Mouse (Mus musculus) adrenal gland, adult 2 months (tissue): Measurements from ENCODE around the gene Plin1. TPM values are rescaled to one million over a fixed set of nuclear protein-coding genes. Genes with fewer than 3 reads are reported as not detected.

Source experiments
- DNase-seq: peaks from one replicate; pipeline ENCODE4 v3.0.0; 2021
- long read RNA-seq: library from polyadenylated mRNA; stranded (forward); transcript quantifications from one replicate; pipeline ENCODE4 v2.0.0, GENCODE M21; 2021
- polyA plus RNA-seq: library from polyadenylated mRNA; depleted of rRNA; stranded (reverse); fragments of >200 nt; gene quantifications from 2 replicates; pipeline ENCODE4 v1.2.3, GENCODE M21; 2012; rRNA removed
- total RNA-seq, 2 experiments: library from RNA; stranded (reverse); gene quantifications; 2 replicates each; pipeline ENCODE4 v1.2.3; 2021

The Plin1 gene
- 100 to 1,000 TPM; 564 to 869 TPM for total RNA-seq
- 554 and 930 TPM in 2 replicates for polyA plus RNA-seq
- long read RNA-seq, transcript Plin1-201 (9 exons, 1,916 nt), result minor isoform, 39 of 297 reads
- long read RNA-seq, transcript Plin1-206 (9 exons, 2,817 nt), result major isoform, 102 of 297 reads
- long read RNA-seq, transcript Plin1-202 (8 exons, 1,841 nt), result minor isoform, 47 of 297 reads
- long read RNA-seq, partial matches to known transcripts, result 66 of 297 reads
- long read RNA-seq, other reads (novel, unspliced or antisense), result 41 of 297 reads

DNA sequence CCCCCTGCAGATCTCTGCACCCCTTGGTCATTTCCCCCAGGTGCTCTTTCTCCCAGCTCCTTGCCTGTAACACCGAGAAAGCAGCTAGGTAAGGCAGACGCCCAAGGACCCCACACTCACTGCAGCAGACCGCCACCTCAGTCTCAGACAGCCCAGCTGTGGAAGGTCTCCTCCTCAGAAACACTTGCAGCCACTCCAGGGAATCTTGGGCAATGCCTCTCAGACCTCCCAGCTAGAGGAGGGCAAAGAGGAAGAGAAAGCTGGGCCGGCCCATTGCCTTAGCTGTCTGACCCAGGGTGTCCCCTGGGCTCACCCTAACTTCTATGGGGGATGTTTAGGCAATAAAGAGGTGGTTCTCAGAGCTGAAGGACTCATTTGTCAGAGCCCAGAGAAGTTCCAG lies at the start of gene Plin1:
Gene Plin1, minus strand, starts transcription at position 282 of the 400 bp plus-strand sequence.
- peak; percentile 69 for DNase-seq

DNA sequence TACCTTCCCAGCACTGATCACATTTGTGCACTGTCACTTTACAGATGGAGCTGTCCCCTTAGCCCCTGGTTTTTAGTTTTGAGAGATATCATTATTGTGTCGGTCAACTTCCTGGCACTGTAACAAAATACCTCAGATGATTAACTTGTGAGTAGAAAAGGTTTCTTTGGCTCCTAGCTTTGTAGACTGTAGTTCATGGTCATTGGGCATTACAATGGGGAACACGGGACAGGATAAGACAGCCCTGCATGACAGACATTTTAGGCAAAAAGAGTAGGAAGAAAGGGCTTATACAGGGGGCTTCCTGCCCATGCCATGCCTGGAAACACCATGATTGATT lies 49.8 kb upstream of the Plin1 start:
- DNase-seq, result no peak

DNA sequence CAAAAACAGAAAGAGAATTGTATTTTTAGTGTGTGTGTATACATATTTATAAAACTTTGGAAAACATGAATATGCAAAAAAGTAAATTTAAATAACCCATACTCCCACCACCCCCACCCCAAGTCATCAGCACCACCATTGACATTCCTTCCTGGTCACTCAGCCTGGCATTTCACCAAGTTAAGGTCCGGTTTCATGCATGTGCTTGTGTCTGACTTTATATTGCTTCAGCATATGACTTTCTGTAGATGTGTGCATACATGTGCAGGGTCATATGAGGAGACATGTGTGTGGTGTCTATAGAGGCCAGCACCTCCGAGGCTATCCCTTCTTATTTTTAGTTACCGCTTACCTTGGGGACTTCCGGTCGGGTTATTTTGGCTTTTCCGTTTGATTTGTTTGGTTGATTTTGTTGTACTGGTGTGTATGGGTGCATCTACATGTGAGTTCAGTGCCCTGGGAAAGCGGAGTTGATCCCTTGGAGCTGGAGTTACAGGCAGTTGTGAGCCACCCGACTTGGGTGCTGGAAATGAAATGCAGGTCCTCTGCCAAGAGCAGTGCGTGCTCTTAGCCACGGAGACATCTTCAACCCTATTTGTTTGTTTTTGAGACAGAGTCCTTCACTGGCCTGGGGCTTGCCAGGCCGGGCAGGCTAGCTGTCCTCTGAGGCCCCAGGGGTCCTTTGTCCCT lies 49.3 kb upstream of the Plin1 start:
- DNase-seq, result peak; percentile 45

DNA sequence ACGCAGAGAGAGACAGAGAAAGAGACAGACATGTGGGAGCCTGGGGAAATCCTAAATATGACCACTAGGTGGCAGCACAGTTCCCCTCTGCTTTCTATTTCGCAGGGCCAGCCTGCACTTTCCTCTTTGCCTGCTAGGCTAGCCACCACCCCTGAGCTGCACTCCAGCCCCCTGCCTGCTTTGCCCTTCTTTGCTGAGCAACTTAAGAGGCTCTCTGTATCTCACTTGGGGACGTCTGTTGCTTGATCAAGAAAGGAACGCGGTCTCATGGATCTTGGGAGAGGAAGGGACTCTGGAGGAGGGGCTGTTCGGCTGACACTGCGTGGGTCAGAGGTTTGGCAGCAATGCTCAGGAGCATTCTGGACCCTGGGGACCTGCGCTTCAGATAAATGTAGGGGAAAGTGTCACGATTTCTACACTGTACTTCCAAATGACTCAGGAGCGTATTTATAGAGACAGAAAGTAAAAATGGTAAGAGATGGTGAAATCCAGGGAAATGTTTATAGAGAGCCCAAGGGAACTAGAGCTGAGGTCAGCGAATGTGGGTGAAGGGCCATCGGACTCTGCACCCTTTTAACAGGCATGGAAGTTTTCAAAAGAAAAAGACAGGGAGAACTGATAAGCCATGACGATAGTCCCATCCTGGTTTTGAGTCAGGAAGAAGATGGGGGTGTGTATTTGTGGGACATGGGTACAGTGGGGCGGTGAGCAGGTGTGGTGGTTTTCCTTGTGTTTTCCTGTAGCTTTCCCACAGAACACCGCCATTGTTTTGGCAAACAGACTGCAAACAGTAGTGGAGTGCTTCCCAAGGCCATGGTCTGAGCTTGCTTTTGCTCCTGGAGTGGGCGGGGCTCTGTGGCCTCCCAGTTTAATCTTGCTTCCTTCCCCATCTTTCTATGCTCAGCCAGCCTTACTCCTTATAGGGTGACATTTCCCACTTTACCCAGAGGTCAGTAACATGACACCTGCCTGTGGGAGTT lies 48.2 kb upstream of the Plin1 start:
- peak; percentile 87 for DNase-seq

DNA sequence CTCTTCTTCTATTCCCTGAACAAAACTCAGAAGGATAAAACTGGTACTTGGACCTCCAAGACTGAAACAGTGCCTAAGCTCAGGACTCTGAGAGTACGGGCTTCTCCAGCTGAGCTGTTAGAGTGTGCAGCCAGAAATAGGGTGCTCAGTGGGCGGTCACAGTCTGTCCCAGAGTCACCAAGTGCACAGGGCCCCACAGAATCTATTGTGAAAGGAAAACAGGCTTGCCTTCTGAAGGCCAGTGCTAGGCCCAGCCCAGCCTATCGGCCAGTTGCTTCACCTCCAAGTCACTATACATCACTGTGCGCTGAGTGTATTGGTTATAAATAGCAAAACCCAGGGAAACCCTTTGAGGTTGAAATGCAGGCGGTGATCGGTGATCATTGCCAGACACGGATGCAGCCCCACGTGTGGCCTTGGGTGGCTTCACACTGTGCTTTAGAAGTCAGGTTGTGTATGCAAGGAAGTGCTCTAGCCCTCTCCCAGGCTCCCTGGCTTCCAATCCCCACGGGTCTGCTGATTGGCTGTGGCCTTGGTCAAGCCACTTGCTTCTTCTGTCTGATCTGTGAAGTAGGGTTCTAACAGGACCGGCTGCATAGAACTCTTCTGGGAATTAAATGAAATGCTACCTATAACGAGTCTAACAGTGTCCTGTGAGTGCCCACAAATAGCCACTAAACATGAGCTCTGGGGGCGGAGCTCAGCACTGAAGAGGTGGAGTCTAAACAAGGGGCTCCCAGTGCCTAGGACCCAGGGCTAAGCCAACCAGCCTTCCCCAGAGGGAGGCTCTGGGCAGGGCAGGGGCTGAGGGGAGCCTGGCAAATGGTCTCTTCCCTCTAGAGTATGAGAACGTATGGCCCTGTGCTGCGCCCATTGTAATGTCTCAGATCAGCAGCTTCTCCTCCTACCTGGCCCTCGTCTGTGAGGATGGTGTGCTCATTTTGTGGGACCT lies 39.1 kb upstream of the Plin1 start:
- DNase-seq, result peak; percentile 50

DNA sequence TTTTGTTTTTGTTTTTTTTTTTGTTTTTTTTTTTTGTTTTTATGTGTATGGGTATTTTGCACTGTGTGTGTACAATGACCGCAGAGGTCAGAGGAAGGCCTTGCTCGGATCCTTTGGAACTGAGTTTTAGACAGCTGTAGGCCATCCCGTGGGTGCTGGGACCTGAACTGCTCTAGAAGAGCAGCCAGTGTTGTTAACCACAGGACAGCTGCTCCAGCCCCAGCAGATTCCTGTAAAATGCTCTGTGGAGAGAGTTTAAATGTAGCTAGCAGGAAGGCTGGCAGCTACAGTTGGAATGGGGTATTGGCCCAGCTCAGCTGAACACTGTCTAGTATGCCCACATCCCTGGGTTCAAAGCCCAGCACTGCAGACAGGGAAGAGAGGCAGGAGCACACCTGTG lies 37.0 kb upstream of the Plin1 start:
- no peak for DNase-seq

DNA sequence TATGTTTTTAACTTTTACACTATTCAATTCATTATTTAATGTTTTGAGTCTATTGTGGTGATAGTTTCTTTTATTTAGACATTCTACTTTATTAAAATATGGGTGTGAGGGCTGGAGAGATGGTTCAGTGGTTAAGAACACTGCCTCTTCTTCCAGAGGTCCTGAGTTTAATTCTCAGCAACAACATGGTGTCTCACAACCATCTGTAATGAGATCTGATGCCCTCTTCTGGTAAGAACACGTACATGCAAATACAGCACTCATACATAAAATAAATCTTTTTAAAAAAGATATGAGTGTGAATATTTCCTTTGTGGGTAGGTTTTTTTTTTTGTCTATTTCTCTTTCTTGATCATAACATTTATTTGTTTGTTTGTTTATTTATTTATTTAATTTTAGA lies 33.3 kb upstream of the Plin1 start:
- no peak for DNase-seq

DNA sequence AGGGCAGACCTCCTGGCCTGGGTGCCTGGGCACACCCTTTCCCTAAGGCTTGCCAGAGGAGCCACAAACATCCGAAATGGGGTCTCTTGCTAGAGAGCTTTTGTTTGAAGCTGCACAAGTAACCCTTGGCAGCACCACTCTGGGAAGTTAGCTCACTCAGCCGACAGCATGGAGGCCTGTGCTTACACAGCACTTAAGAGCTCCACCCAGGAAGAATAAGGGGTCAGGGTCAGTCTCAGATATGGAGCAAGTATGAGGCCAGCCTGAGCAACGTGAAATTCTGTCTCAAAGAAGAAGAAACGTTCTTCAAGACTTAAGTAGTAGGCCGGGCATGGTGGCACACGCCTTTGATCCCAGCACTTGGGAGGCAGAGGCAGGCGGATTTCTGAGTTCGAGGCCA lies 29.4 kb upstream of the Plin1 start:
- DNase-seq, result no peak

DNA sequence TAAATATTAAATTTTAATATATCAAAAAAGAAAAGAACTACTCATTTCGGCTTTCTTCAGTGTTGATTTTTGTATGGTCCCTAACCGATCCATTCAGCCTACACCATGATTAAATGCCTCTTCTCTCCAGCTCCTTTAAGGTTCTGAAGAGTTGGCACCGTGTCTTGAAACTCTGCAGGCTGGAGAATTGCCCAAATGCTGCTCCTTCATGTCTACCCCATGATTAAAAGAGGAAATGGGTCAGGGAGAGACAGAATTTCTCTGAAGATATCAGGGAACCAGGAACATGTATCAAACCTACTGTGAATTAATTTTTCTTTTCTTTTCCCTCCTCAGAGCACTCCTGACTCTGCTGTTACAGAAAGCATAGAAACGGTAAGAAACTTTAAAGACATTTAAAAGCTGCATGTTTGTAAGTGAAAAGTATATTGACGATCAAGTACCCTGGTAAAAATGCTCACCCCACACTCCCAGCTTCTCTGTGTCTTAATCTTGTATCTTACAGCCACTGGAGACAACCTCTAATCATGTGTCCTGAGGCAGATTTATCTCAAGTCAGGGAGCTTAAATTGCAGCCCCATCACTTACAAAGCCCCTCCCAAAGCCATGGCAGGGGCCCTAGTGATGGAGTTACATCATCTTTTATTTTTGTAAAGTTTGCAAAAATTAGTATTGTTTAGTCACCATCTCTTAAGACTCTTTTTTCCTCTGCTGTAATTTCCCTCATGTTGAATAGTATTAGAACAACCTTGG lies 28.6 kb upstream of the Plin1 start:
- peak; percentile 37 for DNase-seq

DNA sequence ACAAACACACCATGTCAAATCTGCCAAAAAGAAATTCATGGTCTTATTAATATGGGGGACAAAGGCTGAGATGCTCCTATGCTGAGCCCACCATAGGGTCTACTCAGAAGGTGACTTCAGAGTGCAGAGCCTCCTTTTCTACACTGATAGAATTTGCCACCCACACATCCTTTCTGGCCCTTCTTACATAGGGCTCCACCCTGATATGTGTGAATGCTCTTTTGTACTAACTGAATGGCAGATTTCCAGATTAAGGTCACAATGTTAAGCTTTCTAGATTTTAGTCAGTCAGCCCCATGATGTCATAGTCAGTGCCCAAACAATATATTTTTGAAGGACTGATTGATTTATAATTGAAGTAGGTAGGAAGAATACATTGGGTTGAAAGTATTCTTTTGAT lies 27.1 kb upstream of the Plin1 start:
- no peak for DNase-seq

DNA sequence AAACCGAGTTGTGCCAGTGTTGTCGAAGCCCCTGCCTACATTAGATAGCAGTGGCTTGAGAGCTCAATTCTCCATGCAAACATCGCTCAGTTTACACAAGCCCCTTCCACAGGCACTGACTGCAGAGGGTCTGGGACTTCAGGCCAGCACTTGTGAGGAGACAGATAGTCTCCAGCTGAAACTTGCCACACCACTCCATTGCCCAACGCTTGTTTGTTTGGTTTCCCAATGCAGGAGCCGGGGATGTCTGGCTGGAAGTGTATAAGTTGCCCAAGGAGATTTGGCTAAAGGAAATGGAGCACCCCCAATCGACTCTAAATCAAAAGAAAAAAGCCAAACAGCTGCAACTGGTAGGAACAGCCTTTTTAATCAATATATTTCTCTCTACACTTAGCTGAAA lies 25.5 kb upstream of the Plin1 start:
- peak; percentile 80 for DNase-seq

DNA sequence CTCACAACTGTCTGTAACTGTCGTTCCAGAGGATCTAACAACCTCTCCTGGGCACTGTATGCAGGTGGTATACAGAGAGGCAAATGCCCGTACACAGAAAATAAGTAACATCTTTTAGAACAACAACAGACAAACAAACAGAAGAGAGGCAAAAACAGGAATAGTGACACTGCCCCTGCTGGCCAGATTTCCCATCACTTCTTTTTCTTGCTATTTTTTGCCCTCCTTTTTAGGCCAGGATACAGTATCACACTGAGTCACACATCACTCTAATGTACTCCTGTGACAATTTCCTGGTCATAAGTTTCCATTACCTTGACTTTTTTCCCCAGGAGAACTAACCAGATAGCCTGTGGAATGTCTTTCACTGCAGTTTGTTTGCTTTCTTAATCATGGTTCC lies 23.6 kb upstream of the Plin1 start:
- DNase-seq, result peak; percentile 39

DNA sequence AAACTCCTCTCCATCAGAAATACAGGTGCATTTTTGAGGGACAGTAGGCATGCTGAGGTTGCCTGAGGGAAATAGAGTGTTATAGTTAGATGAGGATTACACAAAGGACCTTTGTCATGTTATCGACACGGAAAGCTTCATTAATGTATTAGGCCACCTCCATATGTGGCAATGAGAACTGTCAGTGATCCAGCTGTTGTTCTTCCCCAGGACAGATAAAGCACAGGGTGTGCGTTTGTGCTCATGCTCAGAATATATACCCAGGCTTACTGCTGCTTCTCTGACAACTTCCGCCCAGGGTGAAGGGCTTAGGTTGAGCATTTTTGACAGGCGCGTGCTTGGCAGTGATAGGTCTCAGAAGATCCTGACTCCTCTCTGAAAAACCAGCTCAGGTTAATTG lies 16.8 kb upstream of the Plin1 start:
- DNase-seq, result no peak

DNA sequence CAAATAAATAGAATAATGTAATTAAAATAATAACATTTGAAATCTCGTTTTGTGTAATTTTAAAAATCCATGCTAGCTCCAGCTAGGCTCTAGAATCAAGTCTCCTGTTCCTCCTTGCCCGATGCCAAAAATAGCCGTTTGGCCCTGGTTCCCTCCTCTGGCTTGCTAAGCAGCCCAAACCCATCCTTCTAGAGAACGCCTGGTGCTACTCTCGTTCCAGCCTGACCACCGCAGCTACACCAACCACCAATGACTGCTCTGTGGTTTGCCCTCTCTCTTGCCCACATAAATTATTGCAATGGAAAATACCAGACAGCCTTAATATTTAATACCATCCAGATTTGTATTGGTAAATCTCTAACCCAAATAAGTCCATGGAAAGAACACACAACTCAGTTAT lies 15.0 kb upstream of the Plin1 start:
- no peak for DNase-seq

DNA sequence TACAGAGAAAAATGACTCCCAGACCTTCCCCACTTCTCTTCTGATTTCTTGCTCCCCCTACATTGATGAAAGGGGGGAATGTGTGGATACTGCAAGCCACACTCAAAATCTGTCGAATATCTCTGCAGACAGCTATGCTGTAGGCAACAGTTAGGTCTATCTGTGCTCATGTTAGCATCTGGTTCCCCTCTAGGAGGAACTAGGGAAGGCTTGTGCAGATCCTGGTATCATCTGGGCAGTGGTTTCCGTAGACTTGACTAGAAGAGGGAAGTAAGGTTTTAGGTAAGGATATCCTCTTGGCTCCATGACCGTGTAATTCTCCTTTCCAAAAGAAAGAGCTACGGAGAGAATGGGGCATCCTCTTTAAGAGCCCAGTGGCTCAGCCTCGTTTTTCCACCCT lies 11.9 kb upstream of the Plin1 start:
- DNase-seq, result no peak

DNA sequence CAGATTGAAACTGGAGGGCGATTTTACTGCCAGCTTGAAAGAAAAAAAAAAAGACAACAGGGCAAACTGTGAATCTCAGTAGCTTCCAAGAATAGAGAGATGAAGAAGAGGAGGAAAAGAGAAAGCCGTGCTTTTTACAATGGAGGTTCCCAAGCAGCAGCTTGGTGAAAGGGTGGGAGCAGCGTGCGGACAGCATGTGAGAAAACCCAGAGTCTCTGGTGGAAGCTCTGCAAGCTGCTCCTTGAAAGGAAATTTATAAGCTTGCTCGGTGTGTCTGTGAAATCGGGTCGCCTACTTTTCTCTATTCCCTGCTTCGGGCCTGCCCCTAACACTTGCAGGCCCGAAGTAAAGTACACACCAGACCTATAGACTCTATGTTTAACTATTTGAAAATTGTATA lies 11.3 kb upstream of the Plin1 start:
- no peak for DNase-seq

DNA sequence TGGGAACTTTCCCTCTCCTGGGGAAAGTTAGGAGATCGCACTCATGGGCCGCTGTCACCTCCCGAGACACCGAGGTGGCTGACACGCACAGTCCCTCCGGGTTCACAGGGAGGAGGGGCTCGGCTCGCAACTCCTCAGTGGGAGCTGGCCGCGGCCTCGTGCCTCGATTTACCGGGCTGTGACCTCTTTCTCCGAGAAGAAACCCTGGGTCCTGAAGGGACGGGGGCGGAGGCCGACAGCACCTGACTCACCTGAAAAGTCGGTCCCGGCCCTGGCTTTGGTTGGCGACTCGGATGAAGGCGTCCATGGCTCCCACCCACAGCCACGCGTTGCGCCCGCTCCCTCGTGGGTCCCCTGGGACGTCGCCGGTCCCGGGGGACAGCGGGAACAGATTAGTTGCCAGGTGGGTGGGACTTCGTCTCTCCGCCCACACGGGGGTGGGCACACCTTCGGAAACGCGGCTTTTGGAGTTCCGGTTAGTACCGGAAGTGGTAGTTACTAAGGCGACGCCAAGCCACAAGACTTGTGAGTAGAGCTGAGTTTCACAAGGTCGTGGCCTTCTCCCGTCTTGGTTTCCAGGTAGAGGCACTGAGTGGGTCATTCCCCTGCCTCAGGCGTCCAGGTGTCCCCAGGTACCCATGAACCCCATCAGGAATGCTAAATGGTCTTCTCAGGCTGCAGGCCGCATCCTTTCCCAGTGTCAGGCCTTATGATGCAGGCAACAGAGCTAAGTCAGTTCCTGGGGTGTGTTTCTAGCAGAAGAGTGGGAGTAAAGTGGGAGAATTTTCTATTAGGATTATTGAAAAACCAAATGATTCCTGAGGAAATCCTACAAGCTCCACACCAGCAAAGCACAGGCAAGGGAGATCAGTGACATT lies 10.2 kb upstream of the Plin1 start, which contains the start of the genes Pex11a and Wdr93:
Gene Pex11a, minus strand, starts transcription at position 473 of the 878 bp plus-strand sequence.
Gene Wdr93, plus strand, starts transcription at position 505 of the 878 bp plus-strand sequence.
- DNase-seq, result peak; percentile 92

DNA sequence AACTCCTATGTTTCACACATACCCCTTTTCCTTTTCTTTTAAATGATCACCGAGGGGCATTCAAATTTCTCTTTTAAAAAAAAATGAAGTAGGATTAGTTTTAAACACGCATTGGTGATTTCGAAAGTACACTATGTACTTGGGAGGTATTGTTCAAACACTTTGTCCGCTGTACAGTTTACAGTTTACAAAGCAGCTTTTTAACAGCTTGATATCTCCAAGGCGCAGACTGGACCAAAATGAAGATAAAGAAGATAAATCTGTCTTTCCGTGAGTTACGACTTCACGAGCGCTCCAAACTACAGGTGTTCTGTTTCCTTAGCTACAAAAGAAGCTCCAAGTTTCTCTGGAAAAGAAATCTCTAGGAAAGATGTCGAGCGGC lies 9.6 kb upstream of the Plin1 start:
- no peak for DNase-seq

DNA sequence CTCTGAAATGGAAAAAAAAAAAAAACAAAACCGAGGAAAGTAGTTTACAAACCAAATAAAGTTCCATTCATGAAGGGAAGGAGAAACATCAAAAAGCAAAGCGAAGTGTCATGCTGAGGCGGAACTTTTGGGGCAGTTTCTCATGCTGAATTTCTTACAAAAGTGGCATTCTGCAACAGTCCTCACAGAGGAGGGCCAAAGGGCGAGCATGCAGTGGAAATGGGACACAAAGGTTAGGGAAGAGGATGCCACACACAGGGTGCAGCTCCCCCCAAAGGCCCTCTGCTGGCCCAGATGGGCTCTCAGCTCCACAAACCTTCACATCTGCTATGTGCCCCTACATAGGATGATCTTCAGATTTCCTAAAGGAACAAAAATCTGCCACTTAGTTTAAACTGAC lies 7.6 kb upstream of the Plin1 start:
- DNase-seq, result no peak

DNA sequence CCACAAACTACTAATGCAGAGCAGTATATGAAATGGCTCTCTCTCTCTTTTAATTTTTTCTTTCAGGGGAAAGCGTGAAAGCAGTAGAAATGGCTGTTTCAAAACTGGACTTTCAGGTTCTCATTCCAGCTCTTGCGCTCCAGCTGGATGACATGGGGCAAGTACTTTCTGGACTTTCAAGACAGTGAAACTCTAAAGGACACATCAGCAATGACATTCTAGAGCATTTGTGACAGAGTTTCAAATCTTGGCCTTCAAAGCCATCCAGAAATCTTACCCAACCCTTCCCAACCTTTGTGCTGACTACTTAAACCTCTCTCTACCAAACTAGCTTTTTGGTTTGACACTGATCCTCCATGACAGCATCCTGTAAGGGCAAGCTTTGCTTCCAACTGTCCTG lies 6.2 kb upstream of the Plin1 start:
- no peak for DNase-seq
